Mouse (Mus musculus) liver, adult 2 months (tissue): ENCODE measurements at regions not wholly inside any gene's neighbourhood (a gene's known extent, or its start where the extent isn't known, plus 50 kb on each side); places are given as distances from the start of the nearest gene placed in this dataset.

ENCODE experiments used
- CTCF ChIP-seq: fragments of 200-500 bp; IDR thresholded peaks from 2 replicates; pipeline ENCODE4 v1.5.1; 2011; ENCODE audit warnings: low read depth, low read length, control low read depth
- POLR2A ChIP-seq: fragments of 200-500 bp; IDR thresholded peaks from 2 replicates; pipeline ENCODE4 v1.6.1; 2011; ENCODE audit warnings: low read length, control low read depth; ENCODE audit not compliant: insufficient read depth; ENCODE audit errors: extremely low read depth

DNA sequence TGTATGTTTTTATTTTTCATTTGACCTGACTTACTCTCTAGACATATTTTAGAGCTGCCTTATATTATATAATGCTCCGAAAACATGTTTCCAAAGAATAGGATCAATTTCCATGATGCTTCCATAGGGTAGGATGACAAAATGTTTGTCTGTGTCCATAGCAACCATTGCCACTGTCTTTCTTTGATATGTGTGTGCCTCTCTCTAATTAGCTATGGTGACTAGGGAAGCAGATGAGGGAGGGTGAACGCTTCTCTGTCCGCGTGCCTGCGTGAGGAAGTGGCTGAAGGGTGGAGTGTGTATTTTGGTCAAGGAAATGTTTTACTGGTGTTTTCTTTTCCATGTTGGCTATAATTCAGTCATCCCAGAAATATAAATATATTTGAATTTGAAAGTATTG lies 104.2 kb upstream of the Fn1 start:
- no peak for TF ChIP-seq POLR2A
- no peak for TF ChIP-seq CTCF
